Mouse (Mus musculus): Measurements from ENCODE around the gene Itgax.

Itgax gene

DNA sequence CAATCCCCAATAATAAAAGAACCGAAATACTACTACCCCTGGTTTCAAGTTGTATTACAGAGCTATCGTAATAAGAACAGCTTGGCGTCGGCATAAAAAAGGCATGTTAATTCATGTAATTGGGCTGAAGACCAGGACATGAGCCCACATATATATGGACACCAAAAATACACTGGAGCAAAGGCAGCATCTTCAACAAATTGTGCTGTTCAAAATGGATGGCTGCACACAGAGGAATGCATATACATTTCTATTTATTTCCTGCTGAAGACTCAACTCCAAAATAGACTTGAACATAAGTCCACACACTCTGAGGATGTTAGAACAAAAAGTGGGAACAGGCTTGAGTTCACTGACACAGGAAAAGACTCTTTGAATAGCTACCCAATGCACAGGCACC lies 34.7 kb downstream of the Itgax start:
- no peak for DNase-seq (ENCODE audit: low read depth)

DNA sequence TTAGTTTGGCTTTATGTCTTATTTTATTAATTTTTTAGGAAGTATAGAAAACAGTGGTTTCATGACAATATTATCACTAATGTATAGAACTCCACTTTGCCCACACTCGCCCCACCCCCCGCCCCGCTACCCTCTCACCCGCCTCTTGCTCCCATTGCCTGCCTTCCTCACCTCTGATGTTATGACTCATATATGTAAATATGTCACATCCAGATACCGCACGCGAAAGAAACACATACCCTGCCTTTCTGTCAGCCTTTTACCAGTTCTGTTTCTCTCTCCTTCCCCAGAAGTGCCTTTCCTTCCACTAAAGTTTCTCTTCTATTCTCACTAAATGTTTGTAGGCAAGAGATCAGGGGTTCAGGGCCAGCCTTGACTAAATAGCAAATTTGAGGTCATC lies 37.0 kb downstream of the Itgax start:
- DNase-seq (ENCODE audit: low read depth) = no peak

DNA sequence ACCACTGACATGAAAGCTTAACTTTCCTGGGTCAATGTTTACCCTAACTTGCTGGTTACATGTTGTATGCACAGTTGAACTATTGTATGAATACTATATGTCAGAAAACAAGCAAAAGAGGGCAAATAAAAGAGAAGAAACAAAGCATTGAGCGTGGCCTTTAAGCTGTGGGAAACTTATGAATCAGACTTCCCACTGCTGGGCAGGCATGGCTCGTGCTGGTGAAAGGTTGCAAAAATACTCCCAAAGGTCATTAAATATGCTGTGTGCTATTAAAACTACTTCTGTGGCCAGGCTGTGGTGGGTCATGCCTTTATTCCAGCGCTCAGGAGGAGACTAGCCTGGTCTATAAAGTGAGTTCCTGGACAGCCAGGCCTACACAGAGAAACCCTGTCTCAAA lies 40.6 kb downstream of the Itgax start:
- DNase-seq (ENCODE audit: low read depth) = no peak

DNA sequence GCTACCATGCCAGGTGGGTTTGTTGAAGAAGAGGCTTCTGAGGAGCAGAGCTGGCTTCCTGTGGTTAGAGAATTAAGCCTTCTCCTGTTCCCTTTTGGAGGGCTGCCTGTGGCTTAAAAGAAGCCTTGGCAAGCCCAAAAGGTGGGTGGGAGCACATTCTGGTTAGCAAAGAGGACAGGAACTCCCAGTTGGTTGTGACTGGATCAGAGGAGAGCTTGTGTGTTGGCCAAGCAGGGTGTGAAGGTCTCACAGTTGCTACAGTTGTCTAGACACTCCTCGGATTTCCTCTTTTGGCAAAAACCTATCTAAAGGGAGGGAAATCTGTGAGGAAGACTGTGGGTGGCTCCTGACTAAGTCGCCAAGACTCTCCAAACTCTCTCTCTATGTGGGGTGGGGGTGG lies 49.0 kb downstream of the Itgax start:
- DNase-seq (ENCODE audit: low read depth) = no peak

DNA sequence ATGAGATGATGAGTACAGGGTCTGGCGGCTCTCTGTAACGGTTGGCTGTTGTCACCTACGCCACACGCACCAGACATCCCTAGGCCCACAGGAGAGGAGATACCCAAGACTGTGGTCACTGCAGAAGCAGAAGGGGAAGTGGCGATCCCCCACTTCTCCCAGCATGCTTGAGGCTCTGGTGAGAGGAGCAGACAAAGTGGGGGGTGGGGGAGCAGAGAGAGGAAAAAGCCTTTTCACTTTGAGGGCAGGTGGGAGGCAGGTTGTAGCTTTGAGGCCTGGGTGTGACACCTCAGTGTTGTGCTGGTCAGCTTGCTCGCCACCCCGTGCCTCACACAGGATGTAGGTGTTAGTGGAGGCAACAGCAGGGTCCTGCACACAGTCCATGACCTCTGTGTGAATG lies 50.8 kb downstream of the Itgax start:
- DNase-seq (ENCODE audit: low read depth) = no peak

DNA sequence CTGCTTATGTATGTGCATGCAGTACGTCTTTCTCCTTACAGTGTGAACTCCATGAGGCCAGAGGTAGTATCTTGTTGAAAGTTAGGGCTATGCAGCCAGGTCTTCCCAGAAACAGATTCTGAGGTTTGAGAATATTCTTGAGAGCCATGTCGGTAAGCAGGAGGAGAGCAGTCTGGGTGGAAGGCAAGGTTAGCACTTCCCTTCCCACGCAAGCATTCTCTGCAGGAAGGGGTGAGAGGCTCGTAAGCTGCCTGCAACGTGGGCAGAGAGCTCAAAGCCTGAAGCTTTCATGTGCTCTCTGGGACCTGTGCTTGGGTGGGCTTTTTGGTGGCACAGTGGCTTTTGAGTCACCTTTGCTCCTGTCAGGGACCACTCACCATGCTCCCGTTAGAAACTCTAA lies 51.2 kb downstream of the Itgax start:
- DNase-seq (ENCODE audit: low read depth) = no peak

DNA sequence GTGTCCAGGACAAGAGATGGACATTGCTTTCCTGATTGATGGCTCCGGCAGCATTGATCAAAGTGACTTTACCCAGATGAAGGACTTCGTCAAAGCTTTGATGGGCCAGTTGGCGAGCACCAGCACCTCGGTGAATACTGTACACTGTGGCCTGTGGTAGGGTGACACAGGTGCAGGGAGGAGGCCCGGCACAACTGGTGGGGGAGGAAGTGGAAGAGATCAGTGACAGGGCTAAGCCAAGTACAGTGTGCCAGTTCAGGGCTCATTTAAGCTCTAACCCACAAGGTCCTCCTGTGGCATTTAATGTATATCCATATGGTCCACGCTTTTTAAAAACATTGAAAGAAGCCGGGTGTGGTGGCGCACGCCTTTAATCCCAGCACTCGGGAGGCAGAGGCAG lies 52.3 kb downstream of the Itgax start:
- no peak for DNase-seq (ENCODE audit: low read depth)
